ENCODE assay signal across 15 mouse cellular contexts in the genomic region with DNA sequence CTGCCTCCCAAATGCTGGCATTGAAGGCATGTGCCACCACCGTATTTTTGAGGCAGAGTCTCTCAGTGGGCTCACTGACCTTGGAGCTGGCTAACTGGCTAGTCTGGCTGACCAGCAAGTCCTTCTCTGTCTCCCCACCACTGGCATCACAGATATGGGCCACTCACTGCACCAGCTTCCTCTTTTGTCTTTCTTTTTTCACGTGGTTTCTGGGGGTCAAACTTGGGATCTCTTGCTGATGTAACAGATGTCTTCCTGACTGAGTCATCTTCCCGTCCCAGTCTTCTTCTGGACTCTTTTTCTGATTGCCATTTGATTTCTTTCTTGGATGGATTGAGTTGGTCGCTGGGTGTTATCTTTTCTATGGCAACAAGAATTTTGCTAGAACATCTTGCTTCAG.
"Had no signal": no experiment of that assay in that cellular context is flagged by ENCODE, and none has a peak within 500 bp of the region (broad histone marks: within the 10 kb centered on the region; RNA-seq: fewer than 3 reads in every experiment).

No protein-coding gene starts in this region.

- H3K9ac ChIP-seq: liver, embryonic 13.5 days; liver, postnatal 0 days; lung, embryonic 15.5 days; stomach, embryonic 15.5 days had no signal

- H3K27ac ChIP-seq: left cerebral cortex, adult 2 months; liver, embryonic 13.5 days; lung, embryonic 15.5 days; macrophage; stomach, embryonic 15.5 days had no signal

- H3K9me3 ChIP-seq: liver, embryonic 13.5 days; lung, embryonic 15.5 days; stomach, embryonic 15.5 days had no signal

- H3K27me3 ChIP-seq: liver, embryonic 13.5 days; lung, embryonic 15.5 days; stomach, embryonic 15.5 days had no signal

- H3K36me3 ChIP-seq: liver, embryonic 13.5 days; lung, embryonic 15.5 days; stomach, embryonic 15.5 days had no signal

- H3K4me2 ChIP-seq: liver, embryonic 13.5 days; lung, embryonic 15.5 days; stomach, embryonic 15.5 days had no signal

- ATAC-seq: liver, postnatal 0 days had no signal

- H3K4me1 ChIP-seq: liver, embryonic 13.5 days; lung, embryonic 15.5 days; stomach, embryonic 15.5 days had no signal

- DNase-seq: kidney, adult 2 months; kidney, postnatal 25 days; liver; liver, embryonic 13.5 days; liver, postnatal 0 days; lung, postnatal 14 days; midbrain, embryonic 14.5 days; right cerebral cortex, adult 18-20 months; spleen, adult 18-20 months; thymus, postnatal 36 days had no signal

- H3K4me3 ChIP-seq: left cerebral cortex, adult 2 months; liver, embryonic 13.5 days; lung, embryonic 15.5 days; myocyte; stomach, embryonic 15.5 days had no signal
